Mouse (Mus musculus) megakaryocyte, embryonic 14.5 days (primary cell): Measurements from ENCODE around the gene Zscan5b.

Source experiments
- FLI1 ChIP-seq: IDR thresholded peaks from 2 replicates; pipeline ENCODE4 v1.6.1; 2012; ENCODE audit warnings: low read length, inconsistent platforms, mixed read lengths
- GATA1 ChIP-seq: IDR thresholded peaks from 3 replicates; pipeline ENCODE4 v1.6.1; 2012; ENCODE audit warnings: mixed read lengths, low read length, inconsistent platforms, borderline replicate concordance

DNA sequence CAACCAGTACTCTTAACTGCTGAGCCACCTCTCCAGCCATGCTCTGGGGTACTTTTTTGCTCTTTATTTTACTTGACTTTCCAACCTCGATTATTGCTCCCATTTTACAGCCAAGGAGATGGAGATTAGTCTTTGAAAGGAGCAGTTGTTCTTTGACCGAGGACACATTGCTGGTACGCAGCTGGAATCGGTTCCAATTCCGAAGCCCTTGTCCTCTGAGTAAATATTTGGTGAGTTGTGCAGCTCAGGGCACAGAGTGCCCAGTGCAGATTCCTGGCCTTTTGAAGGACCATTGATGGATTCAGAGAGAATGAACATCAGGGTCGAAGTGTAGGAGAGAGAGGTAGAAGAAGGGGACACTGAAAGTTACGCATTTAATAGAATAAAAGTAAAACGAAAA lies 48.2 kb upstream of the Zscan5b start:
- TF ChIP-seq GATA1 (no peak), FLI1 (no peak)
